Mouse (Mus musculus): Measurements from ENCODE around the gene Nr6a1.

- TF ChIP-seq CTCF (IDR thresholded peaks at IDR 0.05; ENCODE audit: extremely low read depth, insufficient read depth, insufficient read length, insufficient replicate concordance) (no peak), POLR2A (IDR thresholded peaks at IDR 0.05; ENCODE audit: low read depth, low read length) (no peak)
Observed at GRCm38 (mm10) chr2:38866711-38867110, 60.8 kb downstream of the Nr6a1 start.
